Mouse (Mus musculus): Measurements from ENCODE around the gene Aars. TPM values are rescaled to one million over a fixed set of nuclear protein-coding genes. Genes with fewer than 3 reads are reported as not detected.

Aars gene
- polyA plus RNA-seq (2017; shearing (Covaris generic)): 10 to 100 TPM; 41.4 to 51.0 TPM

DNA sequence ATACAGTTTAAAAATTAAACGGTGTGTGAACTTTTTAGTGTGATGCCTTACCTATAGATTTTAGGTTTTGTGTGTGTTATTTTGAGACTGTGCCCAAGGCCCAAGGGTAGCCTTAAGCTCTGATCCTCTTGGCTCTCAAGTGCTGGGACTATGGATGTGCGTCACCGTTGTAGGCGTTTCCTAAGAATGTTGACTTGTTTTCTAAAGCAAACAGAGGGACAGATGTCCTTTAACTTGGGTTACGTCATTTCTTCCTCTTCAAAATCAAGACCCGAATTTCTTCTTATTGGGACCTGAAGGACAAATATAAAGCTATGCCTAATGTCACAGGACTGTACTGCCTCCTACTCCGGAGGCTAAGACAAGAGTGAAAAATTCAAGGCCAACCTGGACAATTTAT is at the start of gene Aars:
Gene Aars, plus strand, starts transcription at position 229 of the 400 bp plus-strand sequence.

DNA sequence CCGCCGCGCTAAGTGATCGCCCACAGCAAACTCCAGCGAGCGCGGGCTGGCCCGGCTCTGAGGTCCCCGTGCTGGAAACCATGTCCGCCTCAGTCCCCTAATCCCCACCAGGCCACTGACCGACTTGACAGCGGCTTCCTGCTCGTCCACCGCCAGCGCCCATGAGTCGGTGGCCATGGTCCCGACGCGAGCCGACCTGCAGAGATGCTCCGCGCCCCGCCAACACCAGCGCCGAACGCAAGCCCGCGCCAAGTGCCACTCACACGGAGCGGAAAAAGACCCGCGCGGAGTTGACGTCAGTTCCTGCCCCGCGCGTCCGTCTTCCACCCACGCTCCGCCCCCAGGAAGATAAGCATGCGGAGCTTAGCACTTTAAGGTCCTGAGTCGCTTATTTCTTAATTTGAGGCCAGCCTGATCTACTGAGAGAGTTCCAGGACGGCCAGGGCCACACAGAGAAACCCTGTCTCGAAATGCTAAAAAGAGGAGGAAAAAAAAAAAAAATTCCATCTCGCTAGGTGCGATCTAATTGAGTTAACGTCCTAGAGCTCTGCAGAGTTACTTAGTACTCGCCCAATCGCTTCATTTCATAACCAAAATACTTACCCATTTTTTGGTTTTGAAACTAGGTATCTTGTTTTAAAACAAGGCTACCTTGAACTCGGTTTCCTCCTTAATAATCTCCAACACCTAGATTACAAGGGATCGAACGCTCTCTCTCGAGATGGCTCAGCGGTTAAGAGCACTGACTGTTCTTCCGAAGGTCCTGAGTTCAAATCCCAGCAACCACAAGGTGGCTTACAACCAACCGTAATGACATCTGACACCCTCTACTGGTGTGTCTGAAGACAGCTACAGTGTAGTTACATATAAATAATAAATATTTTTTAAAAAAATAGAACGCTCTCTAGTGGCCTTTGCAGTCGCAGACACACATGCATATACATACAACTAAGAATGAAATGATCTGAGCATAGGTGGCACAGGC is 35.1 kb upstream of the Aars start, which contains the start of gene Ddx19a:
Gene Ddx19a, minus strand, starts transcription at position 254 of the 985 bp plus-strand sequence.

DNA sequence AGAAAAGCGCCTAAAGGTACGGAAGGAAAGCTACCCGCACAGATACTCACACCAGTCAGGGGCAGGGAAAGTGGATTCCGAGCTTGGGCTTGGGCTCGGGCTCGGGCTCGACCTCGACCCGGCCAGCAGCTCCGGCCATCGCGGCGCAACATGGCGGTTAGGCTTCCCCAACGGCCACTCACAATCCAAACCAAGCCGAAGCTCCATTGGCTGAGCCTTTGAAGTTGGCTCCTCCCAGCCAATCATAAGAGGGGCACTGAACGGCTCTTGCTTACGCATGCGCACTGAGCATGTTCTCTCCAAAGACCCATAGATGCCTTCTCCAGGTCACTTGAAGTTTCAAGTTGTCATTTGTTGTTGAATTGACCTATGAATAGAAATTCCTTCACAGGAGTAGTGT is 1.4 kb upstream of the Aars start, which contains the start of gene Ddx19b:
Gene Ddx19b, minus strand, starts transcription at position 180 of the 400 bp plus-strand sequence.

DNA sequence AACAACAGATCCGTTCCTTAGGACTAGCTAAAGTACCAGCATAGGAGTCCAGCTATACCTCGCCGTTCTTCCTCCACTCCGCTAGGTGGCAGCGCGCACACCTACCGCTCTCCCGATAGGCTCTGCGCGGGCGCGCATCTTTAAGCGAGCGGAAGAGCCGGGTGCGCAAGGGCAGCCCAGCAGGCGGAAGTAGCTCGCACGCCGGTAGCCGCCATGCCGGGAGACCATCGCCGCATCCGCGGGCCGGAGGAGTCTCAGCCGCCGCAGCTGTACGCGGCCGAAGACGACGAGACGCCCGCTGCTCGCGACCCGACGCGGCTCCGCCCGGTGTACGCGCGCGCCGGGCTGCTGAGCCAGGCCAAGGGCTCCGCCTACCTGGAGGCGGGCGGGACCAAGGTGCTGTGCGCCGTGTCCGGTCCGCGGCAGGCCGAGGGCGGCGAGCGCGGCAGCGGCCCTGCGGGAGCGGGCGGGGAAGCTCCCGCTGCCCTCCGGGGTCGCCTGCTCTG is 23.3 kb downstream of the Aars start, which contains the start of gene Exosc6:
Gene Exosc6, plus strand, starts transcription at position 182 of the 506 bp plus-strand sequence.

DNA sequence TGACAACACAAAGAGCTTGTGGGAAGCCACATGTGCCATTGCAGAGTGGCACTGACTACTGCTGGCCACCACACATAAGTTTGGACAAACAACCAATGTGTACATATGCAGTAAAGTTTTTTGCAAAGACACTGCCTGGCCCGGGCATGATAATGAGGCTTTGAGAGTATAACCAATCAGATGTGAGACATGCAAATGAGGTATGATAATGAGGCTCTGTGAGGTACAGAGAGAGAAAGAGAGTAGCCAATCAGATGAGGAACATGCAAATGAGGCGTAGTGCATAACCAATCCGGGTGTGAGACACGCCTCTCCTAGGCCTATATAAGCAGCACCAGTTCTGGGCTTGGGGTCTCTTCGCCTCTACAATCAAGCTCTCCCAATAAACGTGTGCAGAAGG is 59.4 kb downstream of the Aars start, which contains the start of gene Clec18a:
Gene Clec18a, minus strand, starts transcription at position 101 of the 400 bp plus-strand sequence.

DNA sequence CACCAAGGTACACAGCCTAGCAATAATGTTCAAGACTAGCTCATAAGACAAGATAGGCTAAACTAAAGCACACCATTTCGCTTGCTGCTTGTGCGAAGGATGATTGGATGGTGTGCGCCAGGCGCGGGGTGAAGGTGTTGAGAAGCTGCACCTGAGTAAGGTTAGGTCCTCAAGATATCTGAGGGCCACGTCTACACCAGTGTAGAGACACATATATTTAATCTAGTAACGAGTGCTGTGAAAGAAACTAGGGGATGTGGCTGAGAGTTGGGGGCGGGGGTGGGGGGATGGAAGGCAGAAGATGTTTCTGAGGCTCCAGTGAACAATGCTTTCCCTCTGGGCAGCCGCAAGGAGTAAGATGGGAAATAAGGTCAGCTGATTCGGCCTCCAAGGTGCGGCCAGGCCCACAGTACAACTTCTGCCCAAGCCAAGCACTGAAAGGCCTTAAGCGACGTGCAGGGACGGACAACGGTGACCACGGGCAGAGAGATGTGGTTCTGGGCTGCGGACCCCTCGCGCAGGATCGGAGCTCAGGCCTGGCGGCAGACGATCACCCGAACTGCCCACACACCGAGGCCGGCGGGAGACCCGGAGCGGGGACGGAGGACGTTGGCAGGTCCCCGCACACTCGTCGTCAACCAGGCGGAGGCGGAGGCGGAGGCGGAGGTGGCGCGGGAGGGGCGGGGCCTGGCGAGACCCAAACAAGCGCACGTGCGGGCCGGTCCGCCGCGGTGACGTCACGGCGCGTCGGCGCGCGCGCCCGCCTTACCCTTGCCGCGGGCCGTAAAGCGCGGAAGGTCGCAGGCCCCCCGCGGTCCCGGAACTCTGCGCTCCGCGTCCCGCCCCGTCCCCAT is 61.1 kb downstream of the Aars start, which contains the start of gene Pdpr:
Gene Pdpr, plus strand, starts transcription at position 766 of the 854 bp plus-strand sequence.

Other genes starting within 250 kb of the Aars start
- 1 to 10 TPM in 1 of 2 experiments, under 1 TPM in 1; 0.12 to 3.5 TPM for gene Il34, start 227.2 kb upstream of the Aars start, polyA plus RNA-seq (2017; shearing (Covaris generic))
- gene Cog4, start 186.5 kb upstream of the Aars start, polyA plus RNA-seq (2017; shearing (Covaris generic)): 10 to 100 TPM; 50.3 to 57.3 TPM
- 100 to 1,000 TPM; 162 to 164 TPM for gene Sf3b3, start 186.4 kb upstream of the Aars start, polyA plus RNA-seq (2017; shearing (Covaris generic))
- 10 to 100 TPM in 1 of 2 experiments, 1 to 10 TPM in 1; 8.0 to 10.4 TPM for gene Fuk, start 130.7 kb upstream of the Aars start, polyA plus RNA-seq (2017; shearing (Covaris generic))
- gene St3gal2, start 113.2 kb upstream of the Aars start, polyA plus RNA-seq (2017; shearing (Covaris generic)): 10 to 100 TPM; 26.4 to 42.2 TPM
- 10 to 100 TPM; 22.0 to 25.7 TPM for gene Ddx19a, start 35.3 kb upstream of the Aars start, polyA plus RNA-seq (2017; shearing (Covaris generic))
- 10 to 100 TPM; 11.6 to 15.3 TPM for gene Ddx19b, start 1.4 kb upstream of the Aars start, polyA plus RNA-seq (2017; shearing (Covaris generic))
- gene Exosc6, start 23.2 kb downstream of the Aars start, polyA plus RNA-seq (2017; shearing (Covaris generic)): 10 to 100 TPM; 26.5 to 43.9 TPM
- gene Clec18a, start 59.3 kb downstream of the Aars start, polyA plus RNA-seq (2017; shearing (Covaris generic)): under 1 TPM; 0.20 to 0.34 TPM
- gene Pdpr, start 61.5 kb downstream of the Aars start, polyA plus RNA-seq (2017; shearing (Covaris generic)): 10 to 100 TPM; 15.4 to 19.4 TPM
- 10 to 100 TPM; 77.6 to 91.4 TPM for gene Glg1, start 226.1 kb downstream of the Aars start, polyA plus RNA-seq (2017; shearing (Covaris generic))

Measured in inflammation-experienced regulatory T-cells (primary cell).